Mouse (Mus musculus) neutrophil, adult 5-6 weeks (primary cell): ENCODE data around the gene Gm49388. TPM values are rescaled to one million over a fixed set of nuclear protein-coding genes. Genes with fewer than 3 reads are reported as not detected.

Source experiments
- ATAC-seq: fragments of 151-379, 151-347 bp; 2 replicates; pipeline ENCODE4 v1.8.0; 2017; ENCODE audit warnings: mild to moderate bottlenecking, moderate TSS enrichment; ENCODE audit not compliant: insufficient number of reproducible peaks, poor library complexity, low FRiP score, severe bottlenecking; ENCODE audit errors: extremely low read depth
- total RNA-seq: library from RNA; stranded (forward); fragments of 200-1000 nt; gene quantifications from 2 replicates; pipeline ENCODE4 v1.2.3, GENCODE M21; 2017

Gene Gm49388
- total RNA-seq, 1 experiment from 2014 or later: 3.5 TPM

GRCm38 (mm10) chr7:127798591-127798990, 13.2 kb downstream of the Gm49388 start:
- no peak for ATAC-seq

GRCm38 (mm10) chr7:127799211-127799610, 13.8 kb downstream of the Gm49388 start:
- ATAC-seq: no peak

GRCm38 (mm10) chr7:127799738-127800137, 14.3 kb downstream of the Gm49388 start:
- no peak for ATAC-seq

GRCm38 (mm10) chr7:127800435-127801009, 15.1 kb downstream of the Gm49388 start, which contains the start of gene Hsd3b7:
Gene Hsd3b7, plus strand, starts transcription at chr7:127800604.
- ATAC-seq: peak; percentile 57; the same call in 1 of the 2 replicates

- ATAC-seq: no peak
Observed at GRCm38 (mm10) chr7:127801010-127801621, 15.7 kb downstream of the Gm49388 start.

- no peak for ATAC-seq
Observed at GRCm38 (mm10) chr7:127802313-127802712, 16.9 kb downstream of the Gm49388 start.

GRCm38 (mm10) chr7:127808821-127809220, 23.4 kb downstream of the Gm49388 start:
- no peak for ATAC-seq

- ATAC-seq: no peak
Observed at GRCm38 (mm10) chr7:127809846-127810245, 24.4 kb downstream of the Gm49388 start.

- ATAC-seq: no peak
Observed at GRCm38 (mm10) chr7:127810650-127811049, 25.2 kb downstream of the Gm49388 start.

- ATAC-seq: no peak
Observed at GRCm38 (mm10) chr7:127811240-127811639, 25.8 kb downstream of the Gm49388 start.

- ATAC-seq: no peak
Observed at GRCm38 (mm10) chr7:127812292-127812691, 26.9 kb downstream of the Gm49388 start.

- no peak for ATAC-seq
Observed at GRCm38 (mm10) chr7:127813821-127814220, 28.4 kb downstream of the Gm49388 start.

GRCm38 (mm10) chr7:127814241-127814921, 29.0 kb downstream of the Gm49388 start:
- no peak for ATAC-seq

GRCm38 (mm10) chr7:127815116-127815665, 29.8 kb downstream of the Gm49388 start:
- no peak for ATAC-seq

- ATAC-seq: no peak
Observed at GRCm38 (mm10) chr7:127815954-127816821, 30.8 kb downstream of the Gm49388 start.

GRCm38 (mm10) chr7:127817053-127817452, 31.6 kb downstream of the Gm49388 start:
- ATAC-seq: no peak

- no peak for ATAC-seq
Observed at GRCm38 (mm10) chr7:127817776-127818175, 32.4 kb downstream of the Gm49388 start.

- no peak for ATAC-seq
Observed at GRCm38 (mm10) chr7:127820836-127821509, 35.6 kb downstream of the Gm49388 start.
